Mouse (Mus musculus): ENCODE results near the gene Hoxb3.

GRCm38 (mm10) chr11:96301064-96301431 lies 22.1 kb upstream of the Hoxb3 start:
- TF ChIP-seq CTCF (IDR thresholded peaks at IDR 0.05; ENCODE audit: low read depth) (no peak), EP300 (IDR thresholded peaks at IDR 0.05; ENCODE audit: low read depth) (no peak)
